Mouse (Mus musculus): ENCODE measurements around the gene Phf21a. TPM values are rescaled to one million over a fixed set of nuclear protein-coding genes. Genes with fewer than 3 reads are reported as not detected.

Gene Phf21a
- polyA plus RNA-seq, 1 experiment from 2014 or later: 20.6 TPM

DNA sequence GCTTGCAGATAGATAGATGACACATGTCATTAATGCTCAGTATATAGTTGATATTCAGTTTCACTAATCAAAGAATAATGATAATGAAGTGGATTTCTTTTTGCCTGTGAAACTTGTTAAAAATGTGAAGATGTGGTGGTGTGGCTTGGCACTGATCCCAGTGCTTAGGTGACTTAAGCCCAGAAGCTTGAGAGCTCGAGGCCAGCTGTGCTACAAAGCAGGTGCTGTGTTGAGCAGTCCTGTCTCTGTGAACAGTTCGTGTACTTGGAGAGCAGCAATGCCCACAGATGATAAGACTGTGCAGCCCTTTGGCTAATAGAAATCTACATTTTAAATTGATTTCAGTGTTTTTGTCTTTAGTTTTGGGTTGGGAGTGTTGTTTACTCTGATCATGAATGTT lies 179.6 kb downstream of the Phf21a start:
- peaks cover 5% of the 10 kb centered on the region; the same call in 1 of the 2 replicates for H3K36me3 ChIP-seq
- ATAC-seq (ENCODE audit: extremely low read depth, insufficient number of reproducible peaks, low FRiP score, low TSS enrichment): no peak
- no peaks in the 10 kb centered on the region for H3K27me3 ChIP-seq (replicated peaks)
- 21% methylated on average over 2 of the region's 2 CpGs for WGBS
- H3K4me3 ChIP-seq: no peak overlapping the region
- no peak overlapping the region for H3K27ac ChIP-seq (replicated peaks)
- no peak overlapping the region for H3K9ac ChIP-seq
- H3K4me2 ChIP-seq: no peak overlapping the region
- no peaks in the 10 kb centered on the region for H3K9me3 ChIP-seq
- H3K4me1 ChIP-seq: peaks cover 21% of the 10 kb centered on the region

DNA sequence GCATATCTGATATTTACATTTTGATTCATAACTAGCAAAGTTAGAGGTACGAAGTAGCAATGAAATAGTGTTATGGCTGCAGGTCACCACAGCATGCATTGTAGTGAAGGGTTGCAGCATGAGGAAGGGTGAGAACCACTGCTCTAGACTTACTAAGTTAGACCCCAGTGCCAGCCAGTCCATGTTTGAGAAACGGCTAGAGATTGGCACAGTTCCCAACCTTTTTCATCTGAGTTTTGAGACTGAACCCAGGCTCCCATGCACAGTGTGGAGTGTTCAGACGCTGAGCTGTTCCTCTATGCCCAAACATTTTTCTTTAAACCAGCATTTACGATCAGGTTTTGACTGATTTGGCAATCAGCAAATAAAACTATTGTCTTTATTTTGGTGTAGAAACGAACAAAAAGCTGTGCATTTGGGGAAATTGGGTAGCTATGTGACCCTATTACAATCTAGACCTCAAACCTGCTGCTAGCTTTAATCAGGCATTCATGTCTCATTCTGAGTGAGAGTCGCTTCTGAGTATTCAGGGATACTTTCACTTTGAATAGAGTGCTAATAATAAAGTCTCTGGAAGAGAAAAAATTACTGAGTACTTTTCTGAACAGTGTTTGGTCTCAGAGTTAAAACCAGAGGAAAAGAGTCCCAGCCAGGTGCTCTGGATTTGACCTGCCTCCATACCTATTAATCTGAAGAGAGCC lies 180.3 kb downstream of the Phf21a start:
- no peak overlapping the region for H3K27ac ChIP-seq (replicated peaks)
- WGBS: 61% methylated on average over 6 of the region's 6 CpGs
- peaks cover 5% of the 10 kb centered on the region; the same call in 1 of the 2 replicates for H3K36me3 ChIP-seq
- no peak for ATAC-seq (ENCODE audit: extremely low read depth, insufficient number of reproducible peaks, low FRiP score, low TSS enrichment)
- H3K4me3 ChIP-seq: no peak overlapping the region
- no peaks in the 10 kb centered on the region for H3K27me3 ChIP-seq (replicated peaks)
- H3K9ac ChIP-seq: peak overlapping the region; percentile 2
- H3K4me2 ChIP-seq: peak overlapping the region; percentile 36
- no peaks in the 10 kb centered on the region for H3K9me3 ChIP-seq
- peaks cover 16% of the 10 kb centered on the region for H3K4me1 ChIP-seq

DNA sequence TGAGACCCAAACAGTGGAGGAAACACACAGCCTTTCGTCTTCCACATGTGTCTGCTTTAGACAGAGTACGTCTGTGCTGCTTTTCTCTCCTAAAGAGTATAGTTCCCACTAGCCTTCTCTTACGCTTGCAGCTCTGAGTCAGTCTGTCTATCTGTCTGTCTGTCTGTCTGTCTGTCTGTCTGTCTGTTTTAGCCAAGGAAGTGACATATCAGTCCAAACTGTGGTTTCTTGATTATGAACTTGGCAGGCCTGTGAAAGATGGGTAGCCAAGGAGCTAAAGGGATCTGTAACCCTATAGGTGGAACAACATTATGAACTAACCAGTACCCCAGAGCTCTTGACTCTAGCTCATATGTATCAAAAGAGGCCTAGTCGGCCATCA lies 180.9 kb downstream of the Phf21a start:
- Histone ChIP-seq H3K36me3 (peaks cover 5% of the 10 kb centered on the region; the same call in 1 of the 2 replicates), H3K4me3 (no peak overlapping the region), H3K4me2 (peak overlapping the region; percentile 36), H3K9me3 (no peaks in the 10 kb centered on the region), H3K27me3 (replicated peaks) (no peaks in the 10 kb centered on the region), H3K4me1 (peaks cover 16% of the 10 kb centered on the region), H3K27ac (replicated peaks) (no peak overlapping the region), H3K9ac (peak overlapping the region; percentile 2)
- WGBS: 84% methylated on average over 4 of the region's 4 CpGs
- no peak for ATAC-seq (ENCODE audit: extremely low read depth, insufficient number of reproducible peaks, low FRiP score, low TSS enrichment)

DNA sequence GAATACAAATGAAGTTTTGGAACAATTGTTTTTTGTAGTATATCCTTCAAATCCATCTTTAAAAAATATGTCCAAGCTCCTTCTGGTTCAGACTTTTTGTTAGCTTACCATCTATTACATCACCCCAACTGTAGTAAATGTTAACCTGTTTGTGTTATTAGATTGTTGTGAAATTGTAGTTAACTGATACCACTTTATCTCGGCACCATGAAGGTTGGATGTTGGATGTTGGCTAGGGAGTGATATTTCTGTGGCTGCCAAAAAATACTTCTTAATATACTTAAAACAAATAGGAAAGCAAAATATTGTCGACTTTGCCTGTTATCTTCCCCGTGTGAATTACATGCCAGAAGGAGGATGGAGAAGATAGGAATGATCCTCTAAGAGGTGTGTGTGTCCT lies 184.9 kb downstream of the Phf21a start:
- H3K4me2 ChIP-seq: no peak overlapping the region
- H3K36me3 ChIP-seq: 0 out of 2 replicates have a peak, but pooled peaks cover 2% of the 10 kb centered on the region
- H3K27me3 ChIP-seq (replicated peaks): no peaks in the 10 kb centered on the region
- no peaks in the 10 kb centered on the region for H3K9me3 ChIP-seq
- H3K4me1 ChIP-seq: peaks cover 10% of the 10 kb centered on the region
- no peak overlapping the region for H3K4me3 ChIP-seq
- ATAC-seq (ENCODE audit: extremely low read depth, insufficient number of reproducible peaks, low FRiP score, low TSS enrichment): no peak
- H3K27ac ChIP-seq (replicated peaks): no peak overlapping the region
- no peak overlapping the region for H3K9ac ChIP-seq
- 61% methylated on average over 3 of the region's 3 CpGs for WGBS

DNA sequence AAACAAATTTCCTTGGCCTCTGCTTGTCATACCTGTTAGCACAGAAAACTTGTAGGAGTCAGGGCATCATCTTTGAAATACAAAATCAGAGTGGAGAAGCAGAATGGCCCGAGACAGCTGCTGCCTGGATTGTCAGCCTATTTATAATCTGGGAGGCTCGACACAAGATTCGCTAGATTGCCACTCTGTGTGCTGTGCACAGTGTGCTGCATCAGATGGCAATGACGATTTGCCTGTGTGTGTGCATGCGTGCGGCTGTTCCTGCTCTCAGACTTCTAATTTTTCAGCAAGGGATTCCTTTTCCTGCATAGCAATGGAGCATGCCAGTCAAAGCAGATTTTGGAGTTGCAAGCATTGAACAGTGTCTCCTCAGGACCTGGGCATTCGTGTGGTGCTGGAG lies 185.7 kb downstream of the Phf21a start:
- H3K36me3 ChIP-seq: 0 out of 2 replicates have a peak, but pooled peaks cover 2% of the 10 kb centered on the region
- H3K27ac ChIP-seq (replicated peaks): no peak overlapping the region
- no peak overlapping the region for H3K4me2 ChIP-seq
- 76% methylated on average over 7 of the region's 7 CpGs for WGBS
- H3K9ac ChIP-seq: no peak overlapping the region
- no peaks in the 10 kb centered on the region for H3K27me3 ChIP-seq (replicated peaks)
- no peak overlapping the region for H3K4me3 ChIP-seq
- H3K4me1 ChIP-seq: peaks cover 1% of the 10 kb centered on the region; the same call in 1 of the 2 replicates
- no peaks in the 10 kb centered on the region for H3K9me3 ChIP-seq
- ATAC-seq (ENCODE audit: extremely low read depth, insufficient number of reproducible peaks, low FRiP score, low TSS enrichment): no peak

DNA sequence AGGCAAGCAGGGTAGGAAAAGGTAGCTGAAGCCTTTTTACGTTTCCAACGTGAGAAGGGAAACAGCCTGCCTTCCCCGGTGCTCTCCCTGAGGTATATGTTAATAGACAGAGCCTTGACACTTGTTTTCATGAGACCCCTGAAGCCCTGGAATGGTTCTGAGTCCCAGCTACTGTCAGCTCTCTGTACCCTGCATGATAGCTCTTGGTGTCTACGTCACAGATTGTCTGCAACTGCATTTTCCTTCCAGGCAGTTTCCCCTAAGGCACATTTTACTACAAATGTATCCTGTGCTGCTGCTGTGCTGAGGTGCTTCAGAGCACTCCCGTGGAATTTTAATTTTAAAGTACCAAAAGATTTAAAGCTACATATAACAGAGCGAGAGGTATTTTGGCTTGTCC lies 186.5 kb downstream of the Phf21a start:
- H3K27ac ChIP-seq (replicated peaks): no peak overlapping the region
- H3K9ac ChIP-seq: no peak overlapping the region
- ATAC-seq (ENCODE audit: extremely low read depth, insufficient number of reproducible peaks, low FRiP score, low TSS enrichment): no peak
- no peaks in the 10 kb centered on the region for H3K27me3 ChIP-seq (replicated peaks)
- no peak overlapping the region for H3K4me3 ChIP-seq
- 79% methylated on average over 6 of the region's 6 CpGs for WGBS
- H3K9me3 ChIP-seq: no peaks in the 10 kb centered on the region
- no peaks in the 10 kb centered on the region; the same call in 1 of the 2 replicates for H3K4me1 ChIP-seq
- no peak overlapping the region for H3K4me2 ChIP-seq
- peaks cover 4% of the 10 kb centered on the region; the same call in 1 of the 2 replicates for H3K36me3 ChIP-seq

DNA sequence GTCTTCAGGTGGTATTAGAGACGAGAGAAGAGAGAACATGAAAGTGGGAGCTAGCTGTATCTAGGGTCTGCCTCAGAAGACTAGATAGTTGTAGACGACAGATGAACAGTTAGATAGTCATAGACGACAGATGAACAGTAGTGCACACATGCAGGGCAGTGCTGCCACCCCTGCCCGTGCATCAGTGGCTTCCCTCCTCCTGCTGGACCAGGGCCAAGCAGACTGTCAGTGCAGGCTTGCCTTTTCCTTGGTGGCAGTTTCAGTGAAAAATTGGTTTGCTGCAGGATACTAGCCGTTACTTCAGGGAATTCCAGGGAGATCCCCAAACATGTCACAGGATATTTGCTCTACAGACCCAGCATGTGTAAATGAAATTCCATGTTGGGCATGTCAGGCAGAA lies 192.7 kb downstream of the Phf21a start:
- H3K9ac ChIP-seq: no peak overlapping the region
- WGBS: 55% methylated on average over 5 of the region's 5 CpGs

DNA sequence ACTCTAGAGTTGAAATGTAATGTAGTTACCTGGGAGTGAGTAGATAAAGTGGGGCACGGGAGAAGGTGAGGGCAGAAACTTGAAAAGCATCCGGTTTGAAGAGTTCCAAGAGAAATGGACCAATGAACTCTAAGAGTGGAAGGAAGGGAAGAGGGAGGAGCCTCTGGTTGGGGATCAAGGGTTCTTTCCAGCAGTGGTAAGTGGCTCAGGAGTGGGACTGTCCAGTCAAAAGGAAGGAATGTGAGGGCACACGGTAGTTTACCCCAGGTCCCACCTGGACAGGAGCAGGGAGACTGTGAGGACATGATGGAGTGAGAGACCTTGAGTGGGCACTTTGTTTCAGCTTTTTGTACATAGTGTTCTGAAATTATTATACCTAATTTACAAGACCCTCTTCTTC lies 196.4 kb downstream of the Phf21a start:
- H3K9ac ChIP-seq: no peak overlapping the region
- peaks cover 5% of the 10 kb centered on the region; the same call in 1 of the 2 replicates for H3K36me3 ChIP-seq
- H3K9me3 ChIP-seq: no peaks in the 10 kb centered on the region
- no peak overlapping the region for H3K27ac ChIP-seq (replicated peaks)
- no peak for ATAC-seq (ENCODE audit: extremely low read depth, insufficient number of reproducible peaks, low FRiP score, low TSS enrichment)
- H3K4me1 ChIP-seq: peaks cover 23% of the 10 kb centered on the region
- WGBS: 69% methylated on average over 3 of the region's 3 CpGs
- no peak overlapping the region for H3K4me2 ChIP-seq
- H3K4me3 ChIP-seq: no peak overlapping the region
- H3K27me3 ChIP-seq (replicated peaks): no peaks in the 10 kb centered on the region

More for the DNA sequence above, 192.7 kb downstream of the Phf21a start:
- H3K9me3 ChIP-seq: no peaks in the 10 kb centered on the region
- peaks cover 9% of the 10 kb centered on the region for H3K4me1 ChIP-seq
- no peak overlapping the region for H3K4me3 ChIP-seq
- no peak overlapping the region for H3K4me2 ChIP-seq
- ATAC-seq (ENCODE audit: extremely low read depth, insufficient number of reproducible peaks, low FRiP score, low TSS enrichment): no peak
- no peak overlapping the region for H3K27ac ChIP-seq (replicated peaks)
- peaks cover 8% of the 10 kb centered on the region; the same call in 1 of the 2 replicates for H3K36me3 ChIP-seq
- no peaks in the 10 kb centered on the region for H3K27me3 ChIP-seq (replicated peaks)

DNA sequence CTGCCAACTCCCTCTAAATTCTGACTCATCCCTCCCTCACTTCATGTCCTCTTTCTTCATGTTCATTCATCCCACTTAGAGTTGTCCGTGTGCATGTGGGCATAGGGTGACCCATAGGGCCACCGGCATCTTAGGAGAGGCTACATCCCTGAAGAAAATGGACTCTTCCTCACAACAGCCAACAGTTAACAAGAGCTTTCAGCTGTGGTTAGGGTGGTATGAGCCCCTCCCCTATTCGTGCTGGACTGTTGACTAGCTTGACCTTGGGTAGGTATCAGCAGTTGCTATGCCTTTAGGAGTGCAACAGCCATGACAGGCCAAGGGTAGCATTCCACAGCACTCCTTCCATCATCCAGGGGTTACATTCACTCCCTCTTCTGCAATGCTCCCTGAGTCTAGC lies 198.6 kb downstream of the Phf21a start:
- no peak overlapping the region for H3K4me3 ChIP-seq
- no peaks in the 10 kb centered on the region for H3K27me3 ChIP-seq (replicated peaks)
- no peak for ATAC-seq (ENCODE audit: extremely low read depth, insufficient number of reproducible peaks, low FRiP score, low TSS enrichment)
- H3K4me2 ChIP-seq: no peak overlapping the region
- no peaks in the 10 kb centered on the region for H3K36me3 ChIP-seq
- no peak overlapping the region for H3K9ac ChIP-seq
- 84% methylated on average over 3 of the region's 3 CpGs for WGBS
- H3K4me1 ChIP-seq: peaks cover 23% of the 10 kb centered on the region
- no peak overlapping the region for H3K27ac ChIP-seq (replicated peaks)
- no peaks in the 10 kb centered on the region for H3K9me3 ChIP-seq

DNA sequence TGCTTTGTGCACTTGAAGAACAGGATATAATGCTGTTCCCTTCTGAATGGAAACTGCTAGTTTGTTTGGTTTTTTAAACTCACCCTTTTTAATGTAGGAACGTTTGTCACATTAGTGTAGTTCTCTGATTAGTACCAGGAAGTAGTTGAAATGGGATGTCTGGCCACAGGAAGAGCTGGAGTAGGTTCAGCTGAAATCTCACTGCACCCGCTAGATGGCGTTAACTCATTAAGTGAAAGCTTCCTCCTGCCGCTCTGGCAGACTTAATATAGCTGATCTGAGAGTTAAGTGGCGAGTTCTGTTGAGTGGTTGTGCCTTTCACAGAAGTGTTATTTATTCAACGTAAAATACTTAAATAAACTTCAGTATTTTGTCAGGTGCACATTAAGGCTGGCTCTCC lies 203.5 kb downstream of the Phf21a start:
- Histone ChIP-seq H3K9me3 (no peaks in the 10 kb centered on the region), H3K4me3 (no peak overlapping the region), H3K4me2 (no peak overlapping the region), H3K27me3 (replicated peaks) (no peaks in the 10 kb centered on the region), H3K36me3 (no peaks in the 10 kb centered on the region), H3K27ac (replicated peaks) (no peak overlapping the region), H3K4me1 (peaks cover 28% of the 10 kb centered on the region), H3K9ac (no peak overlapping the region)
- no peak for ATAC-seq (ENCODE audit: extremely low read depth, insufficient number of reproducible peaks, low FRiP score, low TSS enrichment)
- WGBS: 4% methylated on average over 6 of the region's 6 CpGs

DNA sequence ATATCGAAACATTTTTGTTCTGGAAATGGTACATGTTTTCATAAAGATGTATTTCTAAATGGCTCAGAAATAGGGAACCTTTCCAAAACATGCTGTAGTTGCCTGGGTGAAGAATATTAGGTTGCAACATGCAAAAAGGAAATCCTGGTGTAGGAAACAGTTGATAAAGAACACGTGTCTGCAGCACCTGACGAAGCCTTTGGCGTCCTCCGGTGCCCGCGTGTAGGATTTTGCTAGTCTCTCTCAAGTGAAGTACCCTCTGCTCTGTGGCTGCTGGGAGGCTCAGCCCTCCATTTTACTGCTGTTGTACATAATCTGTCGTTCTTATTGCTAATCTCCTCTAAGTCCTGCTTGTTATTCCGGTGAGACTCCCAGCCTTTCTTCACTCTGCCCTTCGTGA lies 207.0 kb downstream of the Phf21a start:
- no peak for ATAC-seq (ENCODE audit: extremely low read depth, insufficient number of reproducible peaks, low FRiP score, low TSS enrichment)
- Histone ChIP-seq H3K27ac (replicated peaks) (no peak overlapping the region), H3K4me2 (no peak overlapping the region), H3K36me3 (no peaks in the 10 kb centered on the region), H3K9me3 (no peaks in the 10 kb centered on the region), H3K9ac (no peak overlapping the region), H3K4me3 (no peak overlapping the region), H3K4me1 (peaks cover 15% of the 10 kb centered on the region), H3K27me3 (replicated peaks) (no peaks in the 10 kb centered on the region)
- WGBS: 64% methylated on average over 10 of the region's 10 CpGs
